Mouse (Mus musculus): ENCODE data around the gene Grin2b.

- TF ChIP-seq CTCF (IDR thresholded peaks at IDR 0.05; ENCODE audit: borderline replicate concordance, insufficient read depth, low read length) (no peak), POLR2A (IDR thresholded peaks at IDR 0.05; ENCODE audit: low read depth, low read length) (no peak)
These were observed 359.6 kb downstream of the Grin2b start for GRCm38 (mm10) chr6:135813755-135814154.
